Mouse (Mus musculus) C2C12 (cell line): ENCODE measurements around the gene Smim23.

Experiments
- CTCF ChIP-seq: IDR thresholded peaks from one replicate; pipeline ENCODE4 v1.5.1; 2011; ENCODE audit not compliant: control insufficient read depth, insufficient read depth, insufficient read length
- MYOD1 ChIP-seq: IDR thresholded peaks from one replicate; pipeline ENCODE4 v1.6.1; 2011; ENCODE audit warnings: low read depth; ENCODE audit not compliant: control insufficient read depth, insufficient read length
- USF1 ChIP-seq: IDR thresholded peaks from one replicate; pipeline ENCODE4 v1.6.1; 2011; ENCODE audit warnings: low read depth, mild to moderate bottlenecking, control low read depth, moderate library complexity

DNA sequence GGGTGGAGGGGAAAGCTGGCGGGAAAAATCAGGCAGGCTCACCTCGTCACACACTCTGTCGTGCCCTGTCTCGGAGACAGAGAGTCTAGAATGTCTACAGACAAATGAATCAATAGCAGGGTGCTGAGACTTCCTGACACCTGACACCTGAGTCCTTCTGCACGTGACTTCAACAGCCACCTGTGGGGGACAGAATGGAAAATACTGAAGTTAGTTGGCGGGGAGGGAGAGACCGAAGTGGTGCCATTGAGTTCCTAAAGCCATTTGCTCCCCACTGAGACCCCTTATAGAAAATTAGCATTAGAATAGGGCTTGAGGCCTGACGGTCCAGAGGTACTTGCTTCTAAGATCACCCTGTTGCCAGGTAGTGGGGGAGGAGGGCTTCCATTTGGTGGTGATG is 10.6 kb upstream of the Smim23 start:
- TF ChIP-seq USF1 (no peak), CTCF (no peak), MYOD1 (no peak)
